Mouse (Mus musculus) heart, embryonic 12.5 days (tissue): ENCODE measurements around the gene Qrfp. TPM values are rescaled to one million over a fixed set of nuclear protein-coding genes. Genes with fewer than 3 reads are reported as not detected.

Source experiments
- ATAC-seq: fragments of 200-750 bp; cut with Nextera tagmentation; 2 replicates; pipeline ENCODE4 v1.8.0; 2017; ENCODE audit warnings: moderate TSS enrichment, moderate library complexity; ENCODE audit not compliant: insufficient number of reproducible peaks, low FRiP score
- H3K27ac ChIP-seq: fragments of 300-500 bp; sonication (generic); 2 replicates; pipeline ENCODE4 v1.5.1; 2016; ENCODE audit warnings: mild to moderate bottlenecking, moderate library complexity; ENCODE audit not compliant: poor library complexity, severe bottlenecking
- H3K27me3 ChIP-seq: fragments of 300-500 bp; sonication (generic); replicated peaks from 2 replicates; pipeline ENCODE4 v1.6.1; 2016; ENCODE audit warnings: mild to moderate bottlenecking, moderate library complexity
- H3K36me3 ChIP-seq: fragments of 300-500 bp; sonication (generic); 2 replicates; pipeline ENCODE4 v1.6.1; 2016; ENCODE audit warnings: mild to moderate bottlenecking, moderate library complexity
- H3K4me1 ChIP-seq: fragments of 300-500 bp; sonication (generic); replicated peaks from 2 replicates; pipeline ENCODE4 v1.6.1; 2016; ENCODE audit warnings: mild to moderate bottlenecking
- H3K4me2 ChIP-seq: fragments of 300-500 bp; sonication (generic); 2 replicates; pipeline ENCODE4 v1.6.1; 2016; ENCODE audit warnings: mild to moderate bottlenecking, moderate library complexity
- H3K4me3 ChIP-seq: fragments of 300-500 bp; sonication (generic); 2 replicates; pipeline ENCODE4 v1.5.1; 2016; ENCODE audit warnings: mild to moderate bottlenecking
- H3K9ac ChIP-seq: fragments of 300-500 bp; sonication (generic); 2 replicates; pipeline ENCODE4 v1.6.1; 2016; ENCODE audit warnings: mild to moderate bottlenecking, moderate library complexity
- H3K9me3 ChIP-seq: fragments of 300-500 bp; sonication (generic); replicated peaks from 2 replicates; pipeline ENCODE4 v1.6.1; 2016; ENCODE audit warnings: mild to moderate bottlenecking, moderate library complexity
- WGBS: fragments of 180-500 bp; shearing (Covaris S2); methylation state at CpG from one replicate; pipeline ENCODE4 v1.1.7; 2016; 5-methylcytosine and 5-hydroxymethylcytosine counted together
- polyA plus RNA-seq: library from polyadenylated mRNA; unstranded; fragments of >200 nt; fragmentation: Nextera tagmentation; extraction: Ambion mirVana; gene quantifications from 2 replicates; pipeline ENCODE4 v1.2.1, GENCODE M21; 2016

Qrfp gene
- polyA plus RNA-seq, 1 experiment from 2014 or later: not detected

- Histone ChIP-seq H3K4me3 (no peak overlapping the region), H3K27me3 (no peaks in the 10 kb centered on the region), H3K4me1 (no peaks in the 10 kb centered on the region), H3K27ac (no peak overlapping the region), H3K4me2 (no peak overlapping the region), H3K9me3 (no peaks in the 10 kb centered on the region), H3K9ac (no peak overlapping the region), H3K36me3 (peaks cover 95% of the 10 kb centered on the region)
- ATAC-seq: no peak
- 93% methylated on average over 8 of the region's 8 CpGs for WGBS
These were observed 19.1 kb downstream of the Qrfp start for GRCm38 (mm10) chr2:31791260-31791659.

- Histone ChIP-seq H3K27me3 (no peaks in the 10 kb centered on the region), H3K4me1 (no peaks in the 10 kb centered on the region), H3K4me2 (no peak overlapping the region), H3K9me3 (no peaks in the 10 kb centered on the region), H3K4me3 (no peak overlapping the region), H3K9ac (no peak overlapping the region), H3K27ac (no peak overlapping the region), H3K36me3 (peaks cover 95% of the 10 kb centered on the region)
- 87% methylated on average over 13 of the region's 13 CpGs for WGBS
- no peak for ATAC-seq
These were observed 19.6 kb downstream of the Qrfp start for GRCm38 (mm10) chr2:31790728-31791251.

- Histone ChIP-seq H3K27me3 (no peaks in the 10 kb centered on the region), H3K27ac (no peak overlapping the region), H3K4me3 (no peak overlapping the region), H3K9me3 (no peaks in the 10 kb centered on the region), H3K9ac (no peak overlapping the region), H3K4me2 (no peak overlapping the region), H3K36me3 (peaks cover 94% of the 10 kb centered on the region), H3K4me1 (no peaks in the 10 kb centered on the region)
- ATAC-seq: no peak
- WGBS: 92% methylated on average over 2 of the region's 2 CpGs
These were observed 21.2 kb downstream of the Qrfp start for GRCm38 (mm10) chr2:31789215-31789614.

GRCm38 (mm10) chr2:31788227-31788626 is 22.2 kb downstream of the Qrfp start:
- H3K4me1 ChIP-seq: no peaks in the 10 kb centered on the region
- 91% methylated on average over 3 of the region's 3 CpGs for WGBS
- H3K9me3 ChIP-seq: no peaks in the 10 kb centered on the region
- ATAC-seq: no peak
- H3K27me3 ChIP-seq: no peaks in the 10 kb centered on the region
- H3K9ac ChIP-seq: no peak overlapping the region
- H3K4me2 ChIP-seq: no peak overlapping the region
- no peak overlapping the region for H3K4me3 ChIP-seq
- H3K36me3 ChIP-seq: peaks cover 94% of the 10 kb centered on the region
- no peak overlapping the region for H3K27ac ChIP-seq

GRCm38 (mm10) chr2:31787029-31787428 is 23.4 kb downstream of the Qrfp start:
- no peaks in the 10 kb centered on the region for H3K4me1 ChIP-seq
- no peak overlapping the region for H3K4me3 ChIP-seq
- H3K4me2 ChIP-seq: no peak overlapping the region
- no peak overlapping the region for H3K27ac ChIP-seq
- H3K9ac ChIP-seq: no peak overlapping the region
- no peaks in the 10 kb centered on the region for H3K9me3 ChIP-seq
- no peaks in the 10 kb centered on the region for H3K27me3 ChIP-seq
- WGBS: 24% methylated on average over 7 of the region's 7 CpGs
- ATAC-seq: no peak
- H3K36me3 ChIP-seq: peaks cover 94% of the 10 kb centered on the region

GRCm38 (mm10) chr2:31785074-31785473 is 25.3 kb downstream of the Qrfp start:
- Histone ChIP-seq H3K4me2 (no peak overlapping the region), H3K9me3 (no peaks in the 10 kb centered on the region), H3K4me3 (no peak overlapping the region), H3K36me3 (peaks cover 94% of the 10 kb centered on the region), H3K27me3 (no peaks in the 10 kb centered on the region), H3K27ac (no peak overlapping the region), H3K4me1 (0 out of 2 replicates have a peak, but pooled peaks cover 8% of the 10 kb centered on the region), H3K9ac (no peak overlapping the region)
- ATAC-seq: no peak
- 47% methylated on average over 9 of the region's 9 CpGs for WGBS

- Histone ChIP-seq H3K27ac (no peak overlapping the region), H3K4me3 (no peak overlapping the region), H3K9me3 (no peaks in the 10 kb centered on the region), H3K4me1 (0 out of 2 replicates have a peak, but pooled peaks cover 8% of the 10 kb centered on the region), H3K4me2 (no peak overlapping the region), H3K36me3 (peaks cover 92% of the 10 kb centered on the region), H3K9ac (no peak overlapping the region), H3K27me3 (no peaks in the 10 kb centered on the region)
- 77% methylated on average over 8 of the region's 8 CpGs for WGBS
- ATAC-seq: no peak
These were observed 27.3 kb downstream of the Qrfp start for GRCm38 (mm10) chr2:31782958-31783602.

GRCm38 (mm10) chr2:31779258-31779657 is 31.1 kb downstream of the Qrfp start:
- no peak overlapping the region for H3K27ac ChIP-seq
- peaks cover 19% of the 10 kb centered on the region for H3K4me1 ChIP-seq
- no peak for ATAC-seq
- H3K4me2 ChIP-seq: no peak overlapping the region
- no peak overlapping the region for H3K4me3 ChIP-seq
- H3K36me3 ChIP-seq: peaks cover 76% of the 10 kb centered on the region
- 88% methylated on average over 2 of the region's 2 CpGs for WGBS
- H3K9ac ChIP-seq: no peak overlapping the region
- H3K9me3 ChIP-seq: no peaks in the 10 kb centered on the region
- H3K27me3 ChIP-seq: no peaks in the 10 kb centered on the region

GRCm38 (mm10) chr2:31776479-31776878 is 33.9 kb downstream of the Qrfp start:
- peaks cover 48% of the 10 kb centered on the region for H3K36me3 ChIP-seq
- no peaks in the 10 kb centered on the region for H3K27me3 ChIP-seq
- no peak overlapping the region for H3K9ac ChIP-seq
- H3K4me3 ChIP-seq: no peak overlapping the region
- WGBS: 72% methylated on average over 3 of the region's 3 CpGs
- peak overlapping the region; percentile 63 for H3K27ac ChIP-seq
- H3K4me1 ChIP-seq: peaks cover 36% of the 10 kb centered on the region
- H3K4me2 ChIP-seq: no peak overlapping the region
- H3K9me3 ChIP-seq: no peaks in the 10 kb centered on the region
- ATAC-seq: no peak

GRCm38 (mm10) chr2:31770781-31771441 is 39.5 kb downstream of the Qrfp start:
- peaks cover 74% of the 10 kb centered on the region for H3K4me1 ChIP-seq
- ATAC-seq: peak; percentile 65; the same call in 1 of the 2 replicates
- peak overlapping the region; percentile 21 for H3K4me2 ChIP-seq
- no peaks in the 10 kb centered on the region for H3K9me3 ChIP-seq
- no peak overlapping the region for H3K4me3 ChIP-seq
- no peak overlapping the region; the same call in 1 of the 2 replicates for H3K9ac ChIP-seq
- H3K36me3 ChIP-seq: 0 out of 2 replicates have a peak, but pooled peaks cover 7% of the 10 kb centered on the region
- H3K27me3 ChIP-seq: no peaks in the 10 kb centered on the region
- 19% methylated on average over 7 of the region's 7 CpGs for WGBS
- peak overlapping the region; percentile 91 for H3K27ac ChIP-seq

GRCm38 (mm10) chr2:31769631-31770111 is 40.7 kb downstream of the Qrfp start:
- no peaks in the 10 kb centered on the region for H3K27me3 ChIP-seq
- WGBS: 20% methylated on average over 6 of the region's 6 CpGs
- no peaks in the 10 kb centered on the region for H3K9me3 ChIP-seq
- ATAC-seq: peak; percentile 60
- peak overlapping the region; percentile 40; the same call in 1 of the 2 replicates for H3K9ac ChIP-seq
- 0 out of 2 replicates have a peak overlapping the region, but pooled peaks have one; percentile 14 for H3K4me3 ChIP-seq
- peak overlapping the region; percentile 61 for H3K4me2 ChIP-seq
- H3K4me1 ChIP-seq: peaks cover 84% of the 10 kb centered on the region
- H3K36me3 ChIP-seq: 0 out of 2 replicates have a peak, but pooled peaks cover 4% of the 10 kb centered on the region
- peak overlapping the region; percentile 91 for H3K27ac ChIP-seq
